Mouse (Mus musculus): ENCODE results near the gene Wdr13. TPM values are rescaled to one million over a fixed set of nuclear protein-coding genes. Genes with fewer than 3 reads are reported as not detected.

Wdr13 gene
- polyA plus RNA-seq, 1 experiment from 2014 or later, result 23.1 TPM

DNA sequence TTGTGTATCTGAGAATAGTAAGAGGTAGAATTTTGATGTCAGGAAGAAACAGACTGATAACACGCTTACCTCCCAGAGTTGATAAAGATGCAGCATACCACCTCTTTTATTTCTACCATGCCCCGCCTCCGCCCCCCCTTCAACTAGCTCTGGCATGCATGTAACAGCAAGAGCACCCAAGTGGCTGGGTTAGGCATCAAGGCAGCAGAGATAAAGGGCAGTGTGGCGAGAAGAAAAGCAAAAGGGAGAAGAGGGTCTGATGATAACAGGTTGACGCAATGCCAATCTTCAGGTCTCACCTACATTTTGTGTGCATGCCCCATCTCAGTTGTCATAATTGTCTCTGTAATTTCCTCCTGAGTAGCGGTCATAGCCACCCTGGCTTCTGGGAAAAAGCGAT is 10.3 kb upstream of the Wdr13 start:
- WGBS, result 91% methylated on average over 7 of the region's 7 CpGs
- no peak overlapping the region for H3K4me3 ChIP-seq

DNA sequence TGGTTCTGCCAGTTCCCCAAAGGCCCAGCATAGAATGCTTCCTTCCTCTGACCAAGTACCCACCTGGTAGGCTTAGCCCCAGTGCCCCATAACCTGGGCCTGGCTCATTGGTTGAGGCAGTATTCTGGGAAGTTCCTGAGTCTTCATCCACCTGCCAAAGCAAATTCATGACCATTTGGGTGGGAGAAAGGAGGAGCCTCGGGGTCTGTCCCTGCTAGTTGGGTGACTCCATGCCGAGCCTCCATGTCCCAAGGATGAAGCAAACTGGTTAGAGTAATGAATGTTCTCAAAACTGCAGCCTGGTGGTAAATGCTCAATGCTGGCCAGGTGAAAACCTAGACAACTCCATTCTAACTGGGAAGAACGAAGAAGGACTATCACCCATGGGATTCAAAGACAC is 8.4 kb upstream of the Wdr13 start:
- no peak overlapping the region for H3K4me2 ChIP-seq (replicated peaks)
- H3K27ac ChIP-seq, result no peak overlapping the region
- no peaks in the 10 kb centered on the region for H3K9me3 ChIP-seq
- no peaks in the 10 kb centered on the region for H3K4me1 ChIP-seq
- ATAC-seq (ENCODE audit: insufficient number of reproducible peaks, insufficient read depth, low FRiP score, low TSS enrichment), result no peak
- H3K4me3 ChIP-seq, result no peak overlapping the region
- H3K36me3 ChIP-seq, result peaks cover 14% of the 10 kb centered on the region
- H3K9ac ChIP-seq, result no peak overlapping the region
- 72% methylated on average over 3 of the region's 3 CpGs for whole genome bisulfite sequencing
- H3K27me3 ChIP-seq, result no peaks in the 10 kb centered on the region

More for the DNA sequence above, 10.3 kb upstream of the Wdr13 start:
- H3K9ac ChIP-seq, result no peak overlapping the region
- peaks cover 14% of the 10 kb centered on the region for H3K36me3 ChIP-seq
- H3K4me2 ChIP-seq (replicated peaks), result no peak overlapping the region
- no peaks in the 10 kb centered on the region for H3K27me3 ChIP-seq
- H3K4me1 ChIP-seq, result no peaks in the 10 kb centered on the region
- no peaks in the 10 kb centered on the region for H3K9me3 ChIP-seq
- no peak overlapping the region for H3K27ac ChIP-seq
- no peak for ATAC-seq (ENCODE audit: insufficient number of reproducible peaks, insufficient read depth, low FRiP score, low TSS enrichment)

DNA sequence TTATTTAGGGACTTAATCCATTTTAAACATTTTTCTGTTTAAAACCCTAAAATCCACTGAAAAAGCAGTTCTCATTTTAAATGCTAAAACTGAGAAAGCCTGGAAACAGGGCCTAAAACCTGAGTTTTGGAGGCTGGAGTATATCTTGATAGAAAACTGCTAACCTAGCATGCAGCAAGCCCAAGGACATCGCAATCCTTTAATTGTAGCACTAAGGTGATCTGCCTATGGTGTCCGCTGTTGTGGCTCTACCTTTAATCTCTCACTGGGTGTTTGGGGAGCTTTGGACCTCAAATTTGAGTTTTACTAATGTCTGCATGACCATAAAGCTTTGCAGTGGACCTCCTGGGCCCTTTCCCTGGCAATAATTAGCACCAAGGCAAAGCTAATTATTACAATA is 7.8 kb upstream of the Wdr13 start:
- H3K4me3 ChIP-seq, result no peak overlapping the region
- WGBS, result 86% methylated on average over 2 of the region's 2 CpGs
- no peak overlapping the region for H3K27ac ChIP-seq
- ATAC-seq (ENCODE audit: insufficient number of reproducible peaks, insufficient read depth, low FRiP score, low TSS enrichment), result no peak
- no peaks in the 10 kb centered on the region for H3K9me3 ChIP-seq
- no peak overlapping the region for H3K4me2 ChIP-seq (replicated peaks)
- H3K36me3 ChIP-seq, result peaks cover 14% of the 10 kb centered on the region
- H3K9ac ChIP-seq, result no peak overlapping the region
- H3K4me1 ChIP-seq, result no peaks in the 10 kb centered on the region
- H3K27me3 ChIP-seq, result no peaks in the 10 kb centered on the region

DNA sequence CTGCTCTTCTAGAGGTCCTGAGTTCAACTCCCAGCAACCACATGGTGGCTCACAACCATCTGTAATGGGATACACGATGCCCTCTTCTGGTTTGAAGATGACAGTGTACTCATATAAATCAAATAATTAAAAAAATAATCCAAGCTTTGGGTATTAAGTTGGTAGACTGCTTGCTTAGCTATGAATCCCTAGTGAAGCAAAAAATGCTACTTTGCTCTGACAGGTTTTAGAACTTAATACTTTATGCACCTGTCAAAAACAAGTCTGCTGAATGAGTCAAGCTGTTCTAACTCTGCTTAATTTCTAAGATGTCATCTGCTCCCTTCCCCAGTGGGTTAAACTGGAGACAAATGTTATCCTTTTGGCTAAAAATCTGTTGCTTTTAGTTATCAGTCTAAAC is 6.8 kb upstream of the Wdr13 start:
- WGBS, result 58% methylated on average over 1 of the region's 1 CpGs
- Histone ChIP-seq H3K4me2 (replicated peaks) (no peak overlapping the region), H3K9me3 (no peaks in the 10 kb centered on the region), H3K9ac (no peak overlapping the region), H3K4me3 (no peak overlapping the region), H3K4me1 (no peaks in the 10 kb centered on the region), H3K27ac (no peak overlapping the region), H3K27me3 (no peaks in the 10 kb centered on the region), H3K36me3 (peaks cover 14% of the 10 kb centered on the region)
- no peak for ATAC-seq (ENCODE audit: insufficient number of reproducible peaks, insufficient read depth, low FRiP score, low TSS enrichment)

DNA sequence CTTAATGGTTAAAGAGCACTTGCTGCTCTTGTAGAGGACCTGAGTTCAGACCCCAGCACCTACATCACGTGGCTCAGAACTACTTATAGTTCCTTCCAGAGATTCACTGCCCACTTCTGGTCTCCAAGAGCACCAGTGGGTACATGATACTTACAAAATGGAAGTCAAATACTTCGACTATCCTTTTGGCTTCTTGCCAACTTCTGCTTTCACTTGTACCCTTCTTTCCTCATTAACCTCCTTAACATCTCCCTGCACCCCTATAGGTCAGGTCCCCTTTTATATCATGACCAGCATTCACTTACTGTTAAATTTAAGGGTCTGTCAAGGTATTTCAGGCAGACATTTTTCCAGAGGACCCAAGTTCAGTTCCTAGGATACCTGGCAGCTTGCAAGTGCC is 3.2 kb upstream of the Wdr13 start:
- WGBS, result 53% methylated on average over 2 of the region's 2 CpGs

DNA sequence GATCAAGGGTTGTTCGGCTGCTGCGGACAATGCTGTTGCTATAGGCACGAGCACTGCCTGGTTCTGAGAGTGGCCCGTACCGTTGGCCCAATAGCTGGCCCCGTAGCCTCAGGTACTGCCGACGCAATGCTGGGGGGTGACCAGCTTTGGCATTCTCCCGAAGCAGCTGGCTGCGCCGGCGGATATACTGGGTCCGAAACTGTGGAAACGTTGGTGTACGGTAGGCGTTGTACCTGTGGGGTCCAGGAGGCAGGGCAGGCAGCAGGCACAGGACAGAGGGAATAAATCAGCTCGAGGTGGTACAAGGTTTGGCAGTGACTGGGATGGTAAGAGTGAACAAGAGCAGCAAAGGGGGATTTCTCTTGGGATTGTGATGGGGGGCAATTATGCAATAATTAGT is 1.3 kb downstream of the Wdr13 start:
- Histone ChIP-seq H3K4me3 (peak overlapping the region; percentile 51), H3K36me3 (peaks cover 10% of the 10 kb centered on the region; the same call in 1 of the 2 replicates), H3K4me1 (no peaks in the 10 kb centered on the region), H3K27ac (no peak overlapping the region), H3K27me3 (no peaks in the 10 kb centered on the region), H3K9me3 (no peaks in the 10 kb centered on the region), H3K9ac (no peak overlapping the region), H3K4me2 (replicated peaks) (peak overlapping the region; percentile 51)
- 91% methylated on average over 17 of the region's 17 CpGs for WGBS
- ATAC-seq (ENCODE audit: insufficient number of reproducible peaks, insufficient read depth, low FRiP score, low TSS enrichment), result no peak

More for the DNA sequence above, 3.2 kb upstream of the Wdr13 start:
- no peak overlapping the region for H3K4me2 ChIP-seq (replicated peaks)
- H3K9ac ChIP-seq, result no peak overlapping the region
- H3K4me3 ChIP-seq, result no peak overlapping the region
- no peaks in the 10 kb centered on the region for H3K9me3 ChIP-seq
- no peaks in the 10 kb centered on the region for H3K27me3 ChIP-seq
- H3K4me1 ChIP-seq, result no peaks in the 10 kb centered on the region
- peaks cover 4% of the 10 kb centered on the region; the same call in 1 of the 2 replicates for H3K36me3 ChIP-seq
- H3K27ac ChIP-seq, result no peak overlapping the region
- ATAC-seq (ENCODE audit: insufficient number of reproducible peaks, insufficient read depth, low FRiP score, low TSS enrichment), result no peak

DNA sequence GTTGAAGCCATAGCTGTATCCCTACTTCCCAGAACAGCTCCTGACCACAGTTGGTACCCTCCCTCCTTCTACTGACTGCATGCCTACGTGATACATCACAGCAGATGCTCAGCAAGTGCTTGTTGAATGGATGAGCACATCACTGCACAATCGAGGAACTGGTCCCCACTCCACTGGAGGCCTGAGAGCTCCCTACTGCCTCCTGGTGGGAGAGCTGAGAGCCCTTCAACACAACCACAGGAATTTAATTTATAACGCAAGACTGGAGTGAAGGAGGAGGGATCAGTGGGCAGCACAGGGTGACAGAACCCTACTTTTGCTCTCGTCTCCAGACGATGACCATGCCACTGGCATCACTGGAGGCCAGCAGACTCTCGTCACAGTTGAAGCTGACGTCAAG is 7.5 kb downstream of the Wdr13 start:
- Histone ChIP-seq H3K36me3 (peaks cover 20% of the 10 kb centered on the region), H3K4me3 (no peak overlapping the region), H3K9ac (no peak overlapping the region), H3K4me1 (no peaks in the 10 kb centered on the region), H3K4me2 (replicated peaks) (no peak overlapping the region), H3K27me3 (no peaks in the 10 kb centered on the region), H3K9me3 (no peaks in the 10 kb centered on the region), H3K27ac (no peak overlapping the region)
- ATAC-seq (ENCODE audit: insufficient number of reproducible peaks, insufficient read depth, low FRiP score, low TSS enrichment), result no peak
- 72% methylated on average over 7 of the region's 7 CpGs for WGBS

DNA sequence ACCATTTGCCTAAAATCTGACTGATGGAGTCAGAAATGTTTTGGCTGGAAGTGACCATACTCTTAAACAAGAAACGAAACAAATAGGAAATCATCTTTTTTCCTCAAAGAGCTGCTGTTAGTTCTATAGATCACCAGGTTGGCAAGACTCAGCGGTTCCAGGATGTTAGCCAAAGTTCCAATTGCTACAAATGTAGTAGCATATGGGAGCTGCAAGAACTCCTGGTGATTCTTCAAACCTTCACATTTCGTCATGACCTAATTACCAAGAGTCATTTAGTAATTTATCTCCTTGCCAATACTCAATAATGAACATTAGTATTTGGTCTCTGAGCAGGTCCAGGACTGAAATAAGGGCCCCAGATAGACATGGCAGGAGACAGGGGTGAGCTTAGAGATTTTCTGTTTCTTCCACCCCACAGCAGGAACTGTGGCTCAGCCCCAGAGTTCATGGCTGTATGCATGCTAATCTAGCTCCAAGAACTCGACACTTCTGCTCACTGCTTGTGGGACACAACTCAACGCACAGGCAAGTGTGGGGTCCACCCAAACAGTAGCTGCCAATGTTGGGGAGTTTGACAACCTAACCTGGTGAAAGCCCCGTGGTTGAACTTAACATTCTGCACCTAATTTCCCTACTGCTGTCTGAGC is 8.7 kb downstream of the Wdr13 start:
- Histone ChIP-seq H3K4me1 (no peaks in the 10 kb centered on the region), H3K36me3 (peaks cover 15% of the 10 kb centered on the region), H3K4me3 (no peak overlapping the region), H3K27me3 (no peaks in the 10 kb centered on the region), H3K9me3 (no peaks in the 10 kb centered on the region), H3K27ac (no peak overlapping the region), H3K9ac (no peak overlapping the region), H3K4me2 (replicated peaks) (no peak overlapping the region)
- ATAC-seq (ENCODE audit: insufficient number of reproducible peaks, insufficient read depth, low FRiP score, low TSS enrichment), result no peak
- WGBS, result 83% methylated on average over 6 of the region's 6 CpGs

DNA sequence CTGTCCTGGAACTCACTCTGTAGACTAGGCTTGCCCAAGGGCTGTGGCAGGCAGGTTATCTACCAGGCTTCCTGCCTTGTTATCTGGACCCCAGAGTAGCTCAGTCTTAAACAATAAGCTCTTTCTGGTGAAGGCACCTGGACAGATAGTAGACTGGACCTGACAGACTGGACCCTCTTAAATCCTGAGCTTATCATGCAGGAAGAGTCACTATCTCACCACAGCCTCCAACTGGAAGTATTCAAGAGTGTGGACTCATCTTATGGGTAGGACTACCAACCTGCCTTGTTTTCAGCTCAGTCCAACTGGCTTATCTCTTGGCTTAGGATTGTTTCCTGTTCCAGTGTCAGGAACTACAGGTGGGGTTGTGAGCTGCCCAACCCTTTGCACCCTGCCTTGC is 15.4 kb downstream of the Wdr13 start:
- no peak overlapping the region for H3K4me3 ChIP-seq
- no peaks in the 10 kb centered on the region for H3K36me3 ChIP-seq
- no peaks in the 10 kb centered on the region for H3K9me3 ChIP-seq
- ATAC-seq (ENCODE audit: insufficient number of reproducible peaks, insufficient read depth, low FRiP score, low TSS enrichment), result no peak
- no peaks in the 10 kb centered on the region for H3K4me1 ChIP-seq
- no peak overlapping the region for H3K27ac ChIP-seq
- no peak overlapping the region for H3K9ac ChIP-seq
- H3K27me3 ChIP-seq, result no peaks in the 10 kb centered on the region
- no peak overlapping the region for H3K4me2 ChIP-seq (replicated peaks)

DNA sequence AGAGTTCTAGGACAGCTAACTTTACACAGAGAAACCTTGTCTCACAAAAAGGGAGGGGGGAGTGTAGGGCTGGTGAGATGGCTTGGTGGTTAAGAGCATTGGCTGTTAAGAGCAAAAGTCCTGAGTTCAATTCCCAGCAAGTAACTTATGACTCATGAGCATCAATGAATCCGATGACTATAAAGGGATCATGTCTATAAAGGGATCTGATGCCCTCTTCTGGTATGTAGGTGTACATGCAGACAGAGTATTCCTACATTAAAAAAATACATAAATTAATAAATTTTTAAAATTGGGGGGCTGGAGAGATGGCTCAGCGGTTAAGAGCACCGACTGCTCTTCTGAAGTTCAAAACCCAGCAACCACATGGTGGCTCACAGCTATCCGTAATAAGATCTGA is 17.4 kb downstream of the Wdr13 start:
- Histone ChIP-seq H3K9ac (no peak overlapping the region), H3K27ac (no peak overlapping the region), H3K27me3 (no peaks in the 10 kb centered on the region), H3K9me3 (no peaks in the 10 kb centered on the region), H3K4me2 (replicated peaks) (no peak overlapping the region), H3K36me3 (no peaks in the 10 kb centered on the region), H3K4me3 (no peak overlapping the region), H3K4me1 (no peaks in the 10 kb centered on the region)
- ATAC-seq (ENCODE audit: insufficient number of reproducible peaks, insufficient read depth, low FRiP score, low TSS enrichment), result no peak
- 74% methylated on average over 4 of the region's 4 CpGs for WGBS

DNA sequence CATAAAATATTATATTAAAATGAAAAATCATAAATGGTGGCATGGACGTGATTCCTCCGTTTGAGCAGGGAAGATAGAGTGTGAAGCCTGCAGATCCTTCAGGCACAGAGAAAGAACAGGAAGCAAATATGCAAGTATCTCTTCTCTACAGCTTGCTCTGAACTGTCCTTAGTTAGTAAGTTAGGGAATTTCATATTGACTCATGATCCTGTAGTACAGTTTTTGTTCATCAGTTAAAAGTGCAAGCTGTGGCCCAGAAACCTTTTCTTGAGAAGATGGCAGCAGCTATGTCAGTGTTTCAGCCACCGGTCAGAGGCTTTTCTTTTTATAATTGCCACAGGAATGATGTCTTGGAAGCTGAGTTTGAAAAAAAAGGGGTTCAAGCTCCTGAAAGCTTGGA is 27.7 kb downstream of the Wdr13 start:
- no peak overlapping the region for H3K4me2 ChIP-seq (replicated peaks)
- no peaks in the 10 kb centered on the region for H3K27me3 ChIP-seq
- ATAC-seq (ENCODE audit: insufficient number of reproducible peaks, insufficient read depth, low FRiP score, low TSS enrichment), result no peak
- H3K36me3 ChIP-seq, result no peaks in the 10 kb centered on the region
- H3K9ac ChIP-seq, result no peak overlapping the region
- H3K27ac ChIP-seq, result no peak overlapping the region
- H3K9me3 ChIP-seq, result no peaks in the 10 kb centered on the region
- no peak overlapping the region for H3K4me3 ChIP-seq
- WGBS, result 90% methylated on average over 3 of the region's 3 CpGs
- 0 out of 2 replicates have a peak, but pooled peaks cover 3% of the 10 kb centered on the region for H3K4me1 ChIP-seq

DNA sequence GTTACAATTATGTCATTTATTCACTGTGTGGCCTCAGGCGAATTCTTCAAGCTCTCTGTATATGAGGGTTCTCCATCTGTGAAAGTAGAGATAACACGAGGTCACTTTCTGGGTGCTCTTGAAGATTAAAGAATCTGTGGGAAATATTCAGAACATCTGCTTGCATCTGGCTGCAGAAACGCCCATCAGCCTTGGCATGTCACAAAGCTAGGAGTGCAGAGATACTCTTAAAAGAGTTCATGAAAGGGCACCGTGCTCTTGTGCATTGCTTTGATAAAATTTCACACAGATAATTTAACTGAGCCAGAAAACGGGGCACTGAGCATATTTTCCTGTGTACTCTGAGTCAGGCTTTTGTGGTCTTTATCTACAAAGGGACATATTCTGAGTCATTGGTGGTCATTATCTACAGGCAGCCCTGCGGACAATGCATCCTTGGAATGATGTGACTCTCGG is 30.5 kb downstream of the Wdr13 start:
- Histone ChIP-seq H3K4me2 (replicated peaks) (no peak overlapping the region), H3K4me1 (0 out of 2 replicates have a peak, but pooled peaks cover 3% of the 10 kb centered on the region), H3K4me3 (no peak overlapping the region), H3K27me3 (no peaks in the 10 kb centered on the region), H3K9ac (no peak overlapping the region), H3K36me3 (no peaks in the 10 kb centered on the region), H3K9me3 (no peaks in the 10 kb centered on the region), H3K27ac (no peak overlapping the region)
- 57% methylated on average over 7 of the region's 7 CpGs for WGBS
- ATAC-seq (ENCODE audit: insufficient number of reproducible peaks, insufficient read depth, low FRiP score, low TSS enrichment), result no peak
